Mouse (Mus musculus) thymus, postnatal 4 days (tissue): Measurements from ENCODE around the gene Rab6b.
"Not testable (repeated sequence)": the region's sequence is repeated elsewhere in the genome, so short reads cannot be mapped to it uniquely, and the experiment has no call there.

Experiments used
- DNase-seq: peaks from one replicate; pipeline ENCODE4 v3.0.0; 2021

Gene Rab6b

GRCm38 (mm10) chr9:103146257-103146656, 34.7 kb downstream of the Rab6b start:
- no peak for DNase-seq

- no peak for DNase-seq
Observed at GRCm38 (mm10) chr9:103146703-103147102, 35.1 kb downstream of the Rab6b start.

GRCm38 (mm10) chr9:103147103-103147502, 35.5 kb downstream of the Rab6b start:
- no peak for DNase-seq

- no peak for DNase-seq
Observed at GRCm38 (mm10) chr9:103149074-103149799, 37.6 kb downstream of the Rab6b start.

- DNase-seq, result no peak
Observed at GRCm38 (mm10) chr9:103153286-103153685, 41.7 kb downstream of the Rab6b start.

- DNase-seq, result no peak
Observed at GRCm38 (mm10) chr9:103154568-103154967, 43.0 kb downstream of the Rab6b start.

GRCm38 (mm10) chr9:103155158-103155557, 43.6 kb downstream of the Rab6b start:
- DNase-seq, result not testable (repeated sequence)

GRCm38 (mm10) chr9:103163806-103164205, 52.2 kb downstream of the Rab6b start:
- DNase-seq, result no peak

- no peak for DNase-seq
Observed at GRCm38 (mm10) chr9:103168046-103168445, 56.5 kb downstream of the Rab6b start.

GRCm38 (mm10) chr9:103168771-103169170, 57.2 kb downstream of the Rab6b start:
- no peak for DNase-seq

- DNase-seq, result peak; percentile 15
Observed at GRCm38 (mm10) chr9:103174771-103175519, 63.4 kb downstream of the Rab6b start.

GRCm38 (mm10) chr9:103175692-103176091, 64.1 kb downstream of the Rab6b start:
- no peak for DNase-seq

GRCm38 (mm10) chr9:103180303-103180702, 68.7 kb downstream of the Rab6b start:
- DNase-seq, result no peak

GRCm38 (mm10) chr9:103180807-103181565, 69.4 kb downstream of the Rab6b start:
- DNase-seq, result peak; percentile 68

GRCm38 (mm10) chr9:103181886-103182285, 70.3 kb downstream of the Rab6b start:
- no peak for DNase-seq

GRCm38 (mm10) chr9:103184855-103185254, 73.3 kb downstream of the Rab6b start:
- DNase-seq, result no peak

GRCm38 (mm10) chr9:103185946-103186345, 74.4 kb downstream of the Rab6b start:
- DNase-seq, result no peak

GRCm38 (mm10) chr9:103186747-103187146, 75.2 kb downstream of the Rab6b start:
- DNase-seq, result no peak

- no peak for DNase-seq
Observed at GRCm38 (mm10) chr9:103188416-103188815, 76.8 kb downstream of the Rab6b start.

GRCm38 (mm10) chr9:103201561-103202260, 90.1 kb downstream of the Rab6b start, which contains the start of gene Srprb:
Gene Srprb (minus strand): TSS chr9:103202137.
- DNase-seq, result peak; percentile 97

- no peak for DNase-seq
Observed at GRCm38 (mm10) chr9:103205786-103206185, 94.2 kb downstream of the Rab6b start.

- peak; percentile 76 for DNase-seq
Observed at GRCm38 (mm10) chr9:103207846-103208245, 96.3 kb downstream of the Rab6b start.
